Mouse (Mus musculus) neutrophil, adult 5-6 weeks (primary cell): ENCODE results near the gene Sumo1. TPM values are rescaled to one million over a fixed set of nuclear protein-coding genes. Genes with fewer than 3 reads are reported as not detected.
"Not testable (repeated sequence)": the region's sequence is repeated elsewhere in the genome, so short reads cannot be mapped to it uniquely, and the experiment has no call there.

ENCODE experiments used
- ATAC-seq: fragments of 151-379, 151-347 bp; 2 replicates; pipeline ENCODE4 v1.8.0; 2017; ENCODE audit warnings: mild to moderate bottlenecking, moderate TSS enrichment; ENCODE audit not compliant: insufficient number of reproducible peaks, poor library complexity, low FRiP score, severe bottlenecking; ENCODE audit errors: extremely low read depth
- total RNA-seq: library from RNA; stranded (forward); fragments of 200-1000 nt; gene quantifications from 2 replicates; pipeline ENCODE4 v1.2.3, GENCODE M21; 2017

Gene Sumo1
- total RNA-seq, 1 experiment from 2014 or later, result 108 TPM

GRCm38 (mm10) chr1:59642488-59642887 is 28.1 kb downstream of the Sumo1 start:
- ATAC-seq, result no peak

DNA sequence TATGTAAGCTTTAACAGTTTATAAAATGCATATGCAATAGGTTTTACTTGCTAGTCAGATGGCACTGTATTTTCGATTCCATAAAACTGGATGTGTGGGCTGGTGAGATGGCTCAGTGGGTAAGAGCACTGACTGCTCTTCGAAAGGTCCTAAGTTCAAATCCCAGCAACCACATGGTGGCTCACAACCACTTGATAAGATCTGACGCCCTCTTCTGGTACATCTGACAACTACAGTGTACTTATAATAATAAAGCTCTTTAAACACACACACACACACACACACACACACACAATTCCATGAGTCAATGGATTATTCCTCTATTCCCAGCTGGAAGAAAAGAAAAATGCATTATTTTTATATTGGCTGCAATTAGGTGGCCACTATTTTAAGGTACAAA is 32.3 kb downstream of the Sumo1 start:
- ATAC-seq, result no peak

- no peak for ATAC-seq
Measured at GRCm38 (mm10) chr1:59636349-59636748, 34.3 kb downstream of the Sumo1 start.

- no peak for ATAC-seq
Measured at GRCm38 (mm10) chr1:59633056-59633455, 37.6 kb downstream of the Sumo1 start.

- ATAC-seq, result no peak
Measured at GRCm38 (mm10) chr1:59631986-59632659, 38.5 kb downstream of the Sumo1 start.

DNA sequence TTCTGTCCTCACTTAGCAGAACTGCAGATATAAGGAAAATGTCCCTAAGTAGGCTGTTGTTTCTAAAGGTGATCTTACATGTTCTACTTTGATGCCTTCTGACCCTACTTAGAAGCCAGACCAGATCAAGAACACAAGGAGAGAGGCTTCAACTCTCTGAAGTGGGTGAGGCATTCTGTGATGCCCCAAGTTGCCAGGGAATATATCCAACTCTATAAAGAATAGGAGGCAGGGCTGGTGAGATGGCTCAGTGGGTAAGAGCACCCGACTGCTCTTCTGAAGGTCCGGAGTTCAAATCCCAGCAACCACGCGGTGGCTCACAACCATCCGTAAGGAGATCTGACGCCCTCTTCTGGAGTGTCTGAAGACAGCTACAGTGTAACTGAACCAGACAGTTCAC is 40.3 kb downstream of the Sumo1 start:
- not testable (repeated sequence) for ATAC-seq

DNA sequence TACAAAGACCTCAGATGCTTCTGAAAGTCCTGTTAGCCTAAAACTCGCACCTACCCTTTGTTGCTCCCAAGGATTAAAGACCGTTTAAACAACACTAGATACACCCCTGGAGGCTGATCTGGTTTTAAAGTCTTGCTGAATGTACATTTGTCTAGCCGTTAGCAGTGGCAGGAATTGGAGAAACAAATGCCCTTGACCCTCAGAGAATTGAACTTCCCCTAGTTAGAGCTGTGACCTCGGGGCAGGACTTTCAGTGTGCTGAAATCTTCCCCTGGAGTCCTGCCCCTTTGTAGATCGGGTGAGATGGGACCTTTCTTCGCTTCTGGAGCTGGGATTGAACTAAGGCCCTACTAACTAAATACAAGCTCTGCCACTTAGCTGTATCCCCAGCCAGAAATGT is 41.4 kb downstream of the Sumo1 start:
- ATAC-seq, result no peak

- ATAC-seq, result no peak
Measured at GRCm38 (mm10) chr1:59625410-59625809, 45.2 kb downstream of the Sumo1 start.

DNA sequence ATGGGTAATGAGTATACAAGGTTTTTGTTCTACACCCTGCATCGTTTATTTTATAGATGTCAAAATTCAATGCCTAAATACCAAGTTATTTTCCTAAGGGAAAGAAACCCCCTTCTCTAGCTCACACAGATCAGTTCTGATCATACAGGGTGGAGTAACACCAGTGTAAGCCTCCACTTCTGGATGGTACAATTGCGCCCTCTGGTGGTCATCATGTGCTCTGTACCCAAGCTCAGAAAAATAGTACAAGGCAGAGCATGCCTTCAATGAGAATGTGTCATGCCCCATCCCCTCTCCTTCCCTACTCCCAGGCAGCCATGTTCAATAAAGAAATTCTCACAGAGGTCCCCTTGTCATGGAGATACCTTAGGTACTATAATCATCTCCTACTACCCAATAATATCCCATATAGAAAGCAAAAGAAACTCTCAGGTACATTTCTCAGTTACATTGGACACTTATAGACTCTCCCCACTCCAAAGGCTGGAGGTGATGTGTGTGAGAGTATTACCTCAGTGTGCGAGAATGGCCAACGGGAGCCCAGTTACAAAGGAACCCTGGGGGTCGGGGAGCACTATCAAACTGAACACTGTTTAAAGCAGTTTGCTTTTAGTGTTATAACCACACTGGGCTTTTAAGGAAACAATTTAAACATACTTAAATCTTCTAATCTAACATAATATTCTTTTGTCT is 47.2 kb downstream of the Sumo1 start:
- ATAC-seq, result peak; percentile 83; the same call in 1 of the 2 replicates

DNA sequence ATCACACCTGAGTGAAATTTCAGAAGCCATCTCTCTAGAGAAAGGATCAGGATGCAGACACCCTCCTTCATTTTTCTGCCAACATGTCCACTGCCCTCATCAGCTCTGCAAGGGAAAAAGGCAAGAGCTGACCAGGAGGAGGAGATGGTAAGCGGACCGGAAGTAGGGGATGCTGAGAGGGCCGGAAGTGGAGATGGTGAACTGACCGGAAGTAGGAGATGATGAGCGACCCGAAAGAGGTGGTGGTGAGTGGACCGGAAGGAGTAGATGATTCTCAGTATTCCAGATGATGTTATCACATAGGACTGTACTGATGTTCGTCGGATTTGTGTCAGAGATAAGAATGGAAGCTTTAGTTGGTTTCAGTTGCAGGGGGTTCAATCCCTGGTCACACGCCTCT is 51.4 kb downstream of the Sumo1 start:
- ATAC-seq, result no peak

- no peak for ATAC-seq
Measured at GRCm38 (mm10) chr1:59615021-59615420, 55.6 kb downstream of the Sumo1 start.

DNA sequence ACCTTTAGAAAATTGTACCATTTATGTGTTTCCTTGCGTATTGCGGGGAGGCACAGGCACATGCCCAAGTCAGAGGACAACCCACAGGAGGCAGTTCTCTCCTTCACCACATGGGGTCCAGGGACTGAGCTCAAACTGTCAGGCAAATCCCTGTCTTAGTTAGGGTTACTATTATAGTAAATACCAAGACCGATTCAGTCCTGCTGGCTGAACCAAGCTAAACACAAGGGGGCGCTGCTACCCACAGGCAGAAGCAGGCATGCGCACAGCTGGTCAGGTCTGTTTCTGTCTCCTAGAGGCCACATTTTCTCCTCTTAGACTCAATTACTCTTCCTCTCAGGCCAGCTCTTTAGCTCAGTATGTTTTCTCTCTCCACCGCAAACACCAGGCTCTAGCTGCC is 56.8 kb downstream of the Sumo1 start:
- no peak for ATAC-seq

GRCm38 (mm10) chr1:59610929-59611328 is 59.7 kb downstream of the Sumo1 start:
- ATAC-seq, result no peak

DNA sequence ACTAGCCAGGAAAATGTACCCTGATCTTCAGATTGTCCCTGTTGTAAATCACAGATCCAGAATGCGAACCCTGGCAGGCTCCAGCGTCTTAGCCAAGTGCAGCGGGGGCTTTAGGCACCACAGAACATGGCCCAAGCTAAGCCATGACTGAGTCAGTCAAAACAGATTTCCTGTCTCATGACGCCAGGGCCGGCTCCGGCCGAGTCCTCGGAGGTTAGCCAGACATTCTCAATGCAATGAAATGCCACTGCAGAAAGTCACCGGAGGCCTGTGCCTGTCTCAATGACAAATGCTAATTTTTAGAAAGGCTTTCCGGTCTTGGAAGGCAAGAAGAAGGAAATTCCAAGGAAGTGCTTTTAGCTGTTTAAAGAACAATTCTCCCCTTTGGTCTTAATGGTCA is 60.7 kb downstream of the Sumo1 start:
- ATAC-seq, result no peak

- ATAC-seq, result no peak
Measured at GRCm38 (mm10) chr1:59609458-59609857, 61.2 kb downstream of the Sumo1 start.

- no peak for ATAC-seq
Measured at GRCm38 (mm10) chr1:59608920-59609319, 61.7 kb downstream of the Sumo1 start.

GRCm38 (mm10) chr1:59608125-59608762 is 62.4 kb downstream of the Sumo1 start:
- no peak for ATAC-seq

GRCm38 (mm10) chr1:59607071-59607470 is 63.6 kb downstream of the Sumo1 start:
- ATAC-seq, result no peak

DNA sequence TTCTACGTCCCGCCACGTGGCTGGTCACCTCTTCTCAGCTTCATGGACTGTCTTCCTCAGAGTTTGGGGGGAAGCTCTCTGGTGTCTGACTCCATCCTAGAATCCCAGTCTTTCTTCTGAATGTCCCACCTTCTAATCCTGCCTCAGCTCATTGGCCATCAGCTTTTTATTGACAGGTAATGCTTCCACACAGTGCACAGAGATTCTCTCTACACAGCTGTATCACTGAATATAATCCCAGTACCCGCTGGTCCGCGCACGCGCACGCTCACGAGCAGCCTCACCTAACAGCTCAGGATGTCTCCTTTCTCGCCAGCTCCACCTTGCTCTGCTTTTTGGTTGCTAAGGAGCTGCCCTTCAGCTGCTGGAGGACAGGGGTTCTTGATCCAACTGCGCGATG is 64.2 kb downstream of the Sumo1 start:
- ATAC-seq, result no peak

DNA sequence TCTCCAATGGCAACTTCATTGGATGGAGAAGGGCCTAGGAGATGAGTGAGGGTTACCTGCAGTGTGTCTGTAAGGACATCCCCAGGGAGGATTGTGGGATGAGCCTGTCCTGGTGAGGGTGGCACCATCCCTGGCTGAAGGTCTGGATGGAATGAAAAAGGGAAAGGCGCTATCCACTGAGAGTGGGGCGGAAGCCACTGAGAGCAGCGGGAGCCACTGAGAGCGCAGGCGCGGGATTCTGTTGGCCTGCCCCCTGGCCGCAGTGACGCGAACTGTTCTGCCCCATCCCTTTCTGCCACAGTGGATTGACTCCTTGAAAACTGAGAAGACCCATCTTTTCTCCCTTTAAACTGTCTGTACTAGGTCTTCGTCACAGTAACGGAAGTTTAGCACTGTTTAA is 66.7 kb downstream of the Sumo1 start:
- ATAC-seq, result no peak
